Mouse (Mus musculus) liver, postnatal 0 days (tissue): Measurements from ENCODE around the gene Fam133b. TPM values are rescaled to one million over a fixed set of nuclear protein-coding genes. Genes with fewer than 3 reads are reported as not detected.
A peak's percentile ranks its signal among the peaks of the same experiment; 100 is the strongest.

Experiments
- ATAC-seq: fragments of 200-750 bp; cut with Nextera tagmentation; 2 replicates; pipeline ENCODE4 v1.8.0; 2017; ENCODE audit warnings: mild to moderate bottlenecking, moderate library complexity
- DNase-seq: peaks from one replicate; pipeline ENCODE4 v3.0.0-alpha.2; 2016
- H3K27ac ChIP-seq: fragments of 300-500 bp; sonication (generic); 2 replicates; pipeline ENCODE4 v1.5.1; 2014; ENCODE audit warnings: antibody characterized with exemption, moderate library complexity, mild to moderate bottlenecking, low read depth
- H3K27me3 ChIP-seq: fragments of 300-500 bp; sonication (generic); 2 replicates; pipeline ENCODE4 v1.6.1; 2014; ENCODE audit warnings: low read length, control low read depth, mixed read lengths; ENCODE audit not compliant: insufficient read depth
- H3K36me3 ChIP-seq: fragments of 300-500 bp; sonication (generic); replicated peaks from 2 replicates; pipeline ENCODE4 v1.6.1; 2014; ENCODE audit warnings: mild to moderate bottlenecking, control low read depth, low read length, moderate library complexity, mixed read lengths; ENCODE audit not compliant: insufficient read depth
- H3K4me1 ChIP-seq: fragments of 300-500 bp; sonication (generic); 2 replicates; pipeline ENCODE4 v1.6.1; 2014; ENCODE audit warnings: antibody characterized with exemption, mild to moderate bottlenecking, control low read depth; ENCODE audit not compliant: insufficient read depth
- H3K4me2 ChIP-seq: fragments of 300-500 bp; sonication (generic); 2 replicates; pipeline ENCODE4 v1.6.1; 2014; ENCODE audit warnings: low read depth, mild to moderate bottlenecking, low read length, moderate library complexity, mixed read lengths
- H3K4me3 ChIP-seq: fragments of 300-500 bp; sonication (generic); 2 replicates; pipeline ENCODE4 v1.5.1; 2014; ENCODE audit warnings: low read depth, low read length
- H3K9ac ChIP-seq: fragments of 300-500 bp; sonication (generic); replicated peaks from 2 replicates; pipeline ENCODE4 v1.6.1; 2014; ENCODE audit warnings: mild to moderate bottlenecking, moderate library complexity
- H3K9me3 ChIP-seq: fragments of 300-500 bp; sonication (generic); 2 replicates; pipeline ENCODE4 v1.6.1; 2016; ENCODE audit warnings: mild to moderate bottlenecking, control low read depth, low read length, mixed read lengths
- CTCF ChIP-seq: sonication (generic); IDR thresholded peaks from 2 replicates; pipeline ENCODE4 v1.5.1; 2016; ENCODE audit warnings: antibody characterized with exemption, low read depth
- EP300 ChIP-seq: IDR thresholded peaks from 2 replicates; pipeline ENCODE4 v1.6.1; 2016; ENCODE audit warnings: antibody characterized with exemption, low read depth, mild to moderate bottlenecking
- WGBS: fragments of 180-500 bp; shearing (Covaris S2); extraction: QIAGEN DNeasy Blood & Tissue Kit; methylation state at CpG from one replicate; pipeline ENCODE4 v1.1.7; 2014; ENCODE audit not compliant: insufficient replicate concordance; 5-methylcytosine and 5-hydroxymethylcytosine counted together
- polyA plus RNA-seq: library from polyadenylated mRNA; unstranded; fragments of >200 nt; fragmentation: Nextera tagmentation; extraction: Ambion mirVana; gene quantifications from 2 replicates; pipeline ENCODE4 v1.2.1, GENCODE M21; 2015

Gene Fam133b
- polyA plus RNA-seq, 1 experiment from 2014 or later = 11.1 TPM

DNA sequence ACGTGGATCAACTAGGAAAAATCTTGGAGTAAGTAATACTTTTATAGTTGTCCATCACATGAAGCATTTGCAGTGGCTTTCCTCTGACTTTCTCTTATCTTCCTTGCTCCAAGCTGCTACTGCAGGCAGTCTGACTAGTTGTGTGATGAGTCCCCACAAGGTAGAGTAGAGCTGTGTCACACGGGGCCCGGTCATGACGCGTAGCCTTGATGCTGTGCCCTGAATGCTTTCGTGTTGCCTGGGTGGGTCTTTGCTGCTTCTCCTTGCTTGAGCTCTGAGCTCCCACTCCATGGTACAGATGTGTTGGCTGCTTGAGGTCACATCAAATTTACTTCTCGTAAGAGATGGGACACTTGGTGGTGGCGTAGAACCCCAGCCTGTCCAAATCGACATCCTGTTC lies 28.2 kb upstream of the Fam133b start:
- peaks cover 3% of the 10 kb centered on the region; the same call in 1 of the 2 replicates for H3K4me1 ChIP-seq
- H3K27me3 ChIP-seq = no peaks in the 10 kb centered on the region
- peaks cover 11% of the 10 kb centered on the region; the same call in 1 of the 2 replicates for H3K36me3 ChIP-seq
- H3K4me2 ChIP-seq = no peak overlapping the region
- DNase-seq (no peak), ATAC-seq (no peak)
- 71% methylated on average over 9 of the region's 9 CpGs for WGBS
- no peak for TF ChIP-seq EP300
- TF ChIP-seq CTCF = no peak
- H3K9me3 ChIP-seq = no peaks in the 10 kb centered on the region
- no peak overlapping the region for H3K9ac ChIP-seq
- no peak overlapping the region for H3K4me3 ChIP-seq
- H3K27ac ChIP-seq = no peak overlapping the region

DNA sequence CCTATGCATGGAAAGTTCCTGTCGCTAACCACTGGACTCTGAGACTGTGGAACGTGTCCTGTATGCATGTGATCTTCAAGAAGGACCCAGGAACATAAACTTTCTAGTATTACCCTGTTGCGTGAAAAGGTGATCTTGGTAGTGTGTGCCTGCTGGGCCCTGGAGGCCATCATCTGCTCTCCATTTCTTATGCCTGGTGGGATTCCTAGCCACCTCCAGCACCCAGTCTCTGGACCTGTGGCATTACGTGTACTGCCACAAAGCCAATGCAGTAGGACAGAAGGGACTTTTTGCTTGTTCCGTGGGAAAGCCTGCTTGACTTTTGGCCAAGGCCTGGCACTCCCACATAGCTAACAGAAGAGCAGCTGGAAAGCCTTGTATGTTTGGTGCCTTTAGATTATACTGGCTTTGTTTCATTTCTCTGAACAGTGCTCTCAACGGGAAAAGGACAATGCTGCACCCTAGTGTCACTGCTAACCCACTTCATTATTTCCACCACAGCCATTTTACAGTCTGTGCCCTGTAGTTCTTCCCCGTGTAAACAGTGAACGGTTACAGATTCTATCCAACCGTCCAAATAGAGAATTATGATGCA lies 27.1 kb upstream of the Fam133b start:
- peak; percentile 59 for ATAC-seq
- DNase-seq = no peak
- H3K4me3 ChIP-seq = no peak overlapping the region
- TF ChIP-seq EP300 = no peak
- peak; percentile 86 for TF ChIP-seq CTCF
- no peaks in the 10 kb centered on the region for H3K9me3 ChIP-seq
- no peak overlapping the region for H3K9ac ChIP-seq
- H3K4me1 ChIP-seq = peaks cover 3% of the 10 kb centered on the region; the same call in 1 of the 2 replicates
- WGBS = 52% methylated on average over 9 of the region's 9 CpGs
- H3K4me2 ChIP-seq = no peak overlapping the region
- H3K27ac ChIP-seq = no peak overlapping the region
- no peaks in the 10 kb centered on the region for H3K27me3 ChIP-seq
- peaks cover 18% of the 10 kb centered on the region; the same call in 1 of the 2 replicates for H3K36me3 ChIP-seq

DNA sequence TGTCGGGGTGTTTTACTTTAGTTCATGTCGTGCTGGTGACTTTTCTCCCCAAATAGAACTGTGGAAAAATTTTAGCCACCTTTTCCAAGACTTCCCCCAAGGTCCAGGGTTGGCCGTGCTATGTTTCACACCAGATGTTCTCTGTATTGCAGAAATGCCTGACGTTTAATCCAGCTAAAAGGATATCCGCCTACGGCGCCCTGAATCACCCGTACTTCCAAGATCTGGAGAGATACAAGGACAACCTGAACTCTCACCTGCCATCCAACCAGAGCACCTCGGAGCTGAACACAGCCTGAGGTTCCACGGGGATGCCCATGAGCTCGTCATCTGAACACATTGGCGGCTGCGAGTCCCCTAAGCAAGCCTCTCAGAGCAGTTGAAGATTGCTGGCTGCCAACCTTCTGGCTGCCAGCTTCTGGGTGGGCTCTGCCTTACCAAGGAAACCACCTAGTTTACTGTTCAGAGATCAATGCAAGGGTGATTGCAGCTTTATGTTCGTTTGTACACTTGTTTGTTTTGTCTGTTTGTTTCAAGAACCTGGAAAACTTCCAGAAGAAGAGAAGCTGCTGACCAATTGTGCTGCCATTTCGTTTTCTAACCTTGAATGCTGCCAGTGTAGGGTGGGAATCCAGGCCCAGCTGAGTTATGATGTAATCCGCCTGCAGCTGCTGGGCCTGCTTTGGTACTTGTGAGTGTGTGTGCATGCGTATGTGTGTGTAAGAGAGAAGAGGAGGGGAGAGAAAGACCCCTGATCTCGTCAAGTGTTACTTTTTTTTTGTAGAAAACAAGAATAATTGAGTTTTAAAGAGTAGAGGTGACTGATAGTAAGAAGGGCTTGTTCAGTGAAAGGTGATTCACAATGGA lies 22.9 kb upstream of the Fam133b start:
- Histone ChIP-seq H3K36me3 (peaks cover 30% of the 10 kb centered on the region), H3K27ac (no peak overlapping the region), H3K4me1 (peaks cover 3% of the 10 kb centered on the region; the same call in 1 of the 2 replicates), H3K9ac (no peak overlapping the region), H3K4me2 (no peak overlapping the region), H3K4me3 (no peak overlapping the region), H3K9me3 (no peaks in the 10 kb centered on the region), H3K27me3 (no peaks in the 10 kb centered on the region)
- ATAC-seq = no peak
- WGBS = 80% methylated on average over 18 of the region's 18 CpGs
- no peak for TF ChIP-seq EP300
- TF ChIP-seq CTCF = no peak
- DNase-seq = no peak

DNA sequence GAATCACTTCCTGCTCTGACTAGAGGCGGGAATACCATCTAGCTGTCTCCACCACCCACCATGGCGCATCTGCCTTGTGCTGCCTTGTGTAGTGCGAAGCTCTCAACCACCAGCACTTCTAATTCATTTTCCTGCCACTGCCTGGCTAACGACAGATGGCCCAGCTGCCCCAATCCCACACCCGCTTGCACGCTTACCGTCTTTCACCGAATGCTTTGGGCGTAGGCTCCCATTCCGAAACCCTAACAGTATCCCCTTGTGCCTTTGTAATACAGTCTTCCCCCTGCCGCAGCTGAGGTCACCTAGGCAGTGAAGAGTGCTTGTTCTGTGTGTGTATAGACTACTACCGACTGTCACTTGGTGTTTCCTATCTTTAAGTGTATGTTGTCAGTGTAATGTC lies 21.9 kb upstream of the Fam133b start:
- Histone ChIP-seq H3K4me1 (no peaks in the 10 kb centered on the region), H3K27me3 (no peaks in the 10 kb centered on the region), H3K4me2 (no peak overlapping the region), H3K4me3 (no peak overlapping the region), H3K36me3 (peaks cover 30% of the 10 kb centered on the region), H3K9me3 (no peaks in the 10 kb centered on the region), H3K27ac (no peak overlapping the region), H3K9ac (no peak overlapping the region)
- DNase-seq = no peak
- TF ChIP-seq CTCF = no peak
- no peak for TF ChIP-seq EP300
- WGBS = 83% methylated on average over 12 of the region's 12 CpGs
- no peak for ATAC-seq

DNA sequence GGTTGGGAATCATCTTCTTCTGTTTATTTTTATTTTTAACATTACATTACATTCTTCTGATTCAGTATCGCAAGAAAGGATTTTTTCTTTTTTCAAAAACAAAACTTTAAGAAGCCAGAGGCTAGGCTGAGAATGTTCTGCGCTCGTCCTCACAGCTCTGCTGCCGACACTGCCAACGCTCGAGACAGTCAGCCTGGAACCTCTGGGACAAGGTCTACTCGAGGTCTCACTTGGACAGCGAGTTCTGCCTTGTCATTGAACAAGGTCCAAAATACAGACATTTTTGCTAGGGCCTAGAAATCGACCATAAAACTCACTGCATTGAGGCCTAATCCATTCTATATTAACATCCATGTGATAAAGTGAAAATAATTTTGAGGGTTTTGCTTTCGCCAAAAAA lies 20.8 kb upstream of the Fam133b start:
- Histone ChIP-seq H3K4me1 (no peaks in the 10 kb centered on the region), H3K27me3 (no peaks in the 10 kb centered on the region), H3K9me3 (no peaks in the 10 kb centered on the region), H3K36me3 (peaks cover 30% of the 10 kb centered on the region), H3K4me3 (no peak overlapping the region), H3K9ac (no peak overlapping the region), H3K4me2 (no peak overlapping the region), H3K27ac (no peak overlapping the region)
- DNase-seq = no peak
- 86% methylated on average over 10 of the region's 10 CpGs for WGBS
- TF ChIP-seq EP300 (no peak), CTCF (no peak)
- ATAC-seq = no peak

DNA sequence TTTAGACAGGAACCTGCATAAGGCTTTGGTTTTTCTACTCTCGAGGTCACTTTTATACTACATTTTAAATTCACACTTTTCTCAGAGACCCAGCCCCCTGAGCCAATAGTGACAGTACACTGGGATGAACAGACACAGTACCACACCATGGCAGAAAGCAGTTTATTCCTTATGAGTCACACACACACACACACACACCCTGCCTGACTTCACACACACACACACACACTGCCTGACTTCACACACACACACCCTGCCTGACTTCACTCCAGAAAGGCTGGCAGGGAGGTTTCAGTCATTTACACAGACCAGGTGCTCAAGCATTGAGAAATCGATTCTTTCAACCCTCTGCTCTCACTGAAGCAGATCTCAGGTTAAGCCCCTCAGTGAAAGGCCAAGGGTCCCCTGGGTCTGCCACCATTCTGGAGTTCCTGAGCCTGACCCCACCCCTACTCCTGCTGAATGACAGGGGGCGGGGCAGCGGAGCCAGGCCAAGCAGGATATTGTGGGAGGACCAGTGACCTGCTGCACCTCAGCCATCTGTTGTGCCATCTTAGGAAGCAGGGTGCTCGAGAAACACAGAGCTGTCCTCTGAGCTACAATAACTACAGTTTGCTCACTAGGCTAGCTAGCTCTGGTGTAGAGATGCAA lies 16.5 kb upstream of the Fam133b start:
- H3K4me2 ChIP-seq = no peak overlapping the region
- TF ChIP-seq CTCF = no peak
- no peak for TF ChIP-seq EP300
- H3K4me1 ChIP-seq = no peaks in the 10 kb centered on the region
- peak; percentile 21; the same call in 1 of the 2 replicates for ATAC-seq
- H3K4me3 ChIP-seq = no peak overlapping the region
- H3K9me3 ChIP-seq = no peaks in the 10 kb centered on the region
- DNase-seq = no peak
- 64% methylated on average over 5 of the region's 5 CpGs for WGBS
- no peaks in the 10 kb centered on the region for H3K27me3 ChIP-seq
- H3K36me3 ChIP-seq = peaks cover 5% of the 10 kb centered on the region
- H3K27ac ChIP-seq = no peak overlapping the region
- no peak overlapping the region for H3K9ac ChIP-seq
